Mouse (Mus musculus) adrenal gland, postnatal 36 days (tissue): ENCODE measurements around the gene Vmn1r124. TPM values are rescaled to one million over a fixed set of nuclear protein-coding genes. Genes with fewer than 3 reads are reported as not detected.
"Not testable (repeated sequence)": the region's sequence is repeated elsewhere in the genome, so short reads cannot be mapped to it uniquely, and the experiment has no call there.

Experiments
- DNase-seq, 2 experiments: peaks; one replicate each; pipeline ENCODE4 v3.0.0; 2021; ENCODE audit warnings: mixed read lengths in 1 of 2
- long read RNA-seq, 2 experiments: library from polyadenylated mRNA; stranded (forward); transcript quantifications; one replicate each; pipeline ENCODE4 v2.0.0; 2021; ENCODE audit warnings: borderline sequencing depth in 2 of 2
- total RNA-seq, 2 experiments: library from RNA; stranded (reverse); gene quantifications; 2 replicates each; pipeline ENCODE4 v1.2.3; 2021

Vmn1r124 gene
- not detected for total RNA-seq
- long read RNA-seq, experiment 1 = 0 reads
- long read RNA-seq, experiment 2 = 0 reads

- not testable (repeated sequence) for DNase-seq
Measured at GRCm38 (mm10) chr7:21260517-21260916, at the start of gene Vmn1r124. TSS of gene Vmn1r124 (minus strand) at chr7:21260617.

- DNase-seq = not testable (repeated sequence)
Measured at GRCm38 (mm10) chr7:21301367-21301766, 41.0 kb upstream of the Vmn1r124 start, which contains the start of gene Vmn1r126. TSS of gene Vmn1r126 (minus strand) at chr7:21301467.

DNA sequence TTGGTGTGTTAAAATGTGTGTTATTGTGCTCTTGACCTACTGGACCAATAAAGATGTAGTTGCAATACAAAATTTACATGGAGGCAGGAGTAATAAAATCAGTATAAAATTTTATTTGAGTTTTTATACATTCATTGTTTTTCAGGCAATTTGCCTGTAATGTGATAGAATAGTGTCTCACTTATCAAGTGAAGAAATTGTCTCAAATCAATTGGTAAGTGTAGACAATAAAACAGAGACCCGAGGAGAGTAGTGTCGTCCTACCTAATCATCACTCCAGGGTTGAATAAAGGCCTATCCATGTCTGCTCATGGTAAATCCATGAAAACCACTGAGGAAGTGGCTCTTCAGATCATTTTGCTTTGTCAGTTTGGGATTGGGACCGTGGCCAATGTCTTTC, 11.5 kb upstream of the Vmn1r124 start, which contains the start of gene Vmn1r125:
TSS of gene Vmn1r125 (plus strand) at position 301 of the 400 bp plus-strand sequence.
- not testable (repeated sequence) for DNase-seq

Other genes with a start within 250 kb of the Vmn1r124 start
- gene Vmn1r119, start 248.2 kb downstream of the Vmn1r124 start, total RNA-seq = not detected
- gene Vmn1r120, start 206.8 kb downstream of the Vmn1r124 start, total RNA-seq = not detected
- not detected for gene Vmn1r121, start 162.1 kb downstream of the Vmn1r124 start, total RNA-seq
- gene Vmn1r122, start 126.5 kb downstream of the Vmn1r124 start, total RNA-seq = not detected
- gene Vmn1r123, start 98.4 kb downstream of the Vmn1r124 start, total RNA-seq = not detected
- not detected for gene Gm5157, start 70.2 kb downstream of the Vmn1r124 start, total RNA-seq
- gene Vmn1r125, start 11.6 kb upstream of the Vmn1r124 start, total RNA-seq = not detected
- gene Vmn1r126, start 40.9 kb upstream of the Vmn1r124 start, total RNA-seq = not detected
- not detected for gene Vmn1r127, start 59.2 kb upstream of the Vmn1r124 start, total RNA-seq
- not detected for gene Vmn1r128, start 88.8 kb upstream of the Vmn1r124 start, total RNA-seq
- not detected for gene Vmn1r129, start 100.7 kb upstream of the Vmn1r124 start, total RNA-seq
- not detected for gene Gm6882, start 172.1 kb upstream of the Vmn1r124 start, total RNA-seq